Mouse (Mus musculus): ENCODE measurements around the gene Esrra.

DNA sequence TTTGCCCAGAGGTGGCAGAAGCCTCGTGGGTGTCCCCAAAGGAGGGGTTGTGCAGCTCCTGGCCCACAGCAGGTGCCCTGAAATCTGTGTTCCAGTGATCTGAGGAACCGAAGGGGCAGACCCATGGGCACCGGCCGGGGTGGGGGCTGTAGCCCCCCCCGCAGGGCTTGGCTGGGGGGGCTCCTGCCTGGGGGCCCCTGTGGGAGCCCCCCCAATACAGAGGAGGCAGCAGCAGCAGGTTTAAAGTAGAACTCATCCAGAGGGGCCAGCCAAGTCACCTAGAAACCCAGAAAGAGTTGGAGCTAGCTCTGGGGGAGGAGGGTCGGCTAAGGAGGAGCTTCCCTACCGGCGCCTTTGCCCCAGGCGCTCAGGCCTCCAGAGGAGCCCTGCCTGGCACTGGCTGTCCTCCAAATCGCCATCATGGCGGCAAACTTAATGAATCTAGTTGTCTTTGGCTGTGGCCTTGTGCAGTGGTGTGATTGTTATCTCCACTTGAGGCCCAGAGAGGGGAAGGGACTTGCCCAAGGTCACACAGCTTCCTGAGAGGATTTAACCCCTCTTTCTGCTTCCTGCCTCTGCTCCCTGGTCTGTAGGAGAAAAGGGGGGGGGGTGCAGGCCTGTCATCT, 49.0 kb upstream of the Esrra start:
- no peak for TF ChIP-seq CTCF (conservative IDR thresholded peaks at IDR 0.05; ENCODE audit: low read length)
- TF ChIP-seq POU5F1 (IDR thresholded peaks at IDR 0.05; ENCODE audit: borderline replicate concordance, low read length) = no peak
